Mouse (Mus musculus): ENCODE results near the gene Gm45062.

DNA sequence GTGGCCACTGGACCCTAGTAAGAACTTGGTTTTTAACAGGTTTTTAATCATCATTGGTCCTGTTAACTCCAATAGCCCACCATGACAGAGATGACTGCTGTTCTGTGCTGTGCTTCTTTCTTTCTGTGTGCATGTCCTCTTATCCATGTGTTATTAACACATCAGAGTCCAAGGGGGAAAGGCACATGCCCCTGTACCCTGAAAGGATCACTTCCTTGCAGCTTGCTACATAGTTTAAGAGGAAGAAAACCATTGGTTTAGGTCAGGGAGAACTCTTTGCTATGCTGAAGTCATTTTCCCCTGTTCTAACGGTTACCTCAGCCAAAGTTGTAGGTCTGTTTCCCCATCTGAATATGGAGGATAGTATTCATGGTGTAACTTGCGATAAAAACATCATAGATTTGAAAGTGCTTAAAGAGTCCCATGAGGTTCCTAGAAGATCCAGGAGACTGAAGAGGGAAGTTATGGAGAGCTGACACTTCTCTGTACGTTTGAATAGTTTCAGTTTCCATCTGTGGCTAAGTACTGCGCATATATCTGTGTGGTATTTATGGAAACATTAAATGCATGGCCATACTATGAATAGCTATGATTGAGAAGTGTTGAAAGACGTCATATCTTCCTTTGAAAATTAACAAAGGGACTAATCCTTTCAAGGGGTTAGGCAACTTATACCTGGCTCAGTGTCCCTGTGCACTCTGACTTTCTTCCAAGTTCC, 236.0 kb downstream of the Gm45062 start:
- no peak for TF ChIP-seq CHD2 (IDR thresholded peaks at IDR 0.05; ENCODE audit: low read depth, low read length)
- no peak for TF ChIP-seq ZC3H11A (IDR thresholded peaks at IDR 0.05; ENCODE audit: borderline replicate concordance, low read depth, low read length)
- no peak for TF ChIP-seq HCFC1 (IDR thresholded peaks at IDR 0.05; ENCODE audit: borderline replicate concordance, insufficient read depth, low read length)
